Mouse (Mus musculus) heart, adult 2 months (tissue): ENCODE results near the gene Slc44a1. TPM values are rescaled to one million over a fixed set of nuclear protein-coding genes. Genes with fewer than 3 reads are reported as not detected.

Experiments used
- DNase-seq, 2 experiments: peaks; one replicate each; pipeline ENCODE4 v3.0.0; 2021
- H3K27ac ChIP-seq: fragments of 200-600 bp; 2 replicates; pipeline ENCODE4 v1.8.1; 2022
- H3K27me3 ChIP-seq: fragments of 200-500 bp; 2 replicates; pipeline ENCODE4 v1.6.1; 2012; ENCODE audit warnings: mild to moderate bottlenecking, low read length, inconsistent platforms, mixed read lengths; ENCODE audit not compliant: control insufficient read depth, insufficient read depth
- H3K36me3 ChIP-seq: fragments of 200-500 bp; 2 replicates; pipeline ENCODE4 v1.6.1; 2012; ENCODE audit warnings: low read length, inconsistent platforms; ENCODE audit not compliant: control insufficient read depth, insufficient read depth
- H3K4me1 ChIP-seq: fragments of 200-500 bp; 2 replicates; pipeline ENCODE4 v1.6.1; 2011; ENCODE audit warnings: low read length; ENCODE audit not compliant: control insufficient read depth, insufficient read depth
- H3K4me3 ChIP-seq: fragments of 200-600 bp; 2 replicates; pipeline ENCODE4 v1.8.1; 2022
- H3K79me2 ChIP-seq: fragments of 200-500 bp; replicated peaks from 2 replicates; pipeline ENCODE4 v1.6.1; 2012; ENCODE audit warnings: mild to moderate bottlenecking, inconsistent platforms, low read length, moderate library complexity, mixed read lengths; ENCODE audit not compliant: control insufficient read depth, insufficient read depth
- H3K9ac ChIP-seq: fragments of 200-500 bp; 2 replicates; pipeline ENCODE4 v1.6.1; 2012; ENCODE audit warnings: low read depth, mild to moderate bottlenecking, control low read depth, inconsistent platforms, low read length, mixed read lengths
- CTCF ChIP-seq: fragments of 200-600 bp; IDR thresholded peaks from 2 replicates; pipeline ENCODE4 v1.8.1; 2022; ENCODE audit warnings: antibody characterized with exemption, mild to moderate bottlenecking, moderate library complexity
- EP300 ChIP-seq: fragments of 200-500 bp; IDR thresholded peaks from 2 replicates; pipeline ENCODE4 v1.6.1; 2011; ENCODE audit warnings: low read depth, low read length, control low read depth; ENCODE audit not compliant: insufficient read depth
- POLR2A ChIP-seq: fragments of 200-500 bp; IDR thresholded peaks from 2 replicates; pipeline ENCODE4 v1.6.1; 2011; ENCODE audit warnings: mild to moderate bottlenecking, low read depth, low read length, control low read depth; ENCODE audit not compliant: insufficient read depth
- WGBS: fragments of 180-500 bp; shearing (Covaris S2); methylation state at CpG from one replicate; pipeline ENCODE4 v1.1.7; 2018; 5-methylcytosine and 5-hydroxymethylcytosine counted together
- intact Hi-C: fragments of 180-260 bp; cut with DNase I; formaldehyde crosslinking; loops from one replicate; pipeline ENCODE4 v1.15.1; 2025
- polyA plus RNA-seq: library from polyadenylated mRNA; depleted of rRNA; stranded (reverse); fragments of >200 nt; gene quantifications from 2 replicates; pipeline ENCODE4 v1.2.3, GENCODE M21; 2012
- total RNA-seq, 2 experiments: library from RNA; stranded (reverse); gene quantifications; 2 replicates each; pipeline ENCODE4 v1.2.3; 2021

Slc44a1 gene
- total and polyA plus RNA-seq, 3 experiments = 22.7 to 32.3 (median 26.4) TPM

- intact Hi-C loops = no loop called here
Observed at GRCm38 (mm10) chr4:53539929-53540328, 99.7 kb downstream of the Slc44a1 start.

GRCm38 (mm10) chr4:53543421-53543820 is 103.2 kb downstream of the Slc44a1 start:
- no peak overlapping the region for H3K27ac ChIP-seq
- TF ChIP-seq POLR2A (no peak), EP300 (no peak), CTCF (no peak)

More at GRCm38 (mm10) chr4:53539929-53540328, 99.7 kb downstream of the Slc44a1 start:
- Histone ChIP-seq H3K79me2 (no peaks in the 10 kb centered on the region), H3K36me3 (peaks cover 8% of the 10 kb centered on the region), H3K27ac (no peak overlapping the region), H3K9ac (no peak overlapping the region), H3K4me1 (peaks cover 2% of the 10 kb centered on the region), H3K4me3 (no peak overlapping the region), H3K27me3 (no peaks in the 10 kb centered on the region)
- no peak for DNase-seq
- 87% methylated on average over 11 of the region's 11 CpGs for WGBS
- TF ChIP-seq CTCF (no peak), EP300 (no peak), POLR2A (no peak)

GRCm38 (mm10) chr4:53544889-53545288 is 104.7 kb downstream of the Slc44a1 start:
- peak in 1 of 2 experiments; percentile 32 for DNase-seq
- Histone ChIP-seq H3K36me3 (peaks cover 12% of the 10 kb centered on the region), H3K9ac (no peak overlapping the region), H3K4me1 (peaks cover 2% of the 10 kb centered on the region), H3K27ac (peak overlapping the region; percentile 57), H3K27me3 (no peaks in the 10 kb centered on the region), H3K79me2 (no peaks in the 10 kb centered on the region), H3K4me3 (no peak overlapping the region)
- intact Hi-C loops = loop anchor here (2.0 to 5.0 kb wide), 3 partner anchors 50 to 163 kb away; partner anchors contain the start of gene Slc44a1
- 42% methylated on average over 1 of the region's 1 CpGs for WGBS
- TF ChIP-seq EP300 (0 out of 2 replicates have a peak, but pooled peaks have one; percentile 34), CTCF (peak; percentile 77), POLR2A (no peak)

More at GRCm38 (mm10) chr4:53543421-53543820, 103.2 kb downstream of the Slc44a1 start:
- 70% methylated on average over 8 of the region's 8 CpGs for WGBS
- no peak overlapping the region for H3K4me3 ChIP-seq
- H3K4me1 ChIP-seq = peaks cover 2% of the 10 kb centered on the region
- no peak for DNase-seq
- no peak overlapping the region for H3K9ac ChIP-seq
- intact Hi-C loops = no loop called here
- no peaks in the 10 kb centered on the region for H3K27me3 ChIP-seq
- no peaks in the 10 kb centered on the region for H3K79me2 ChIP-seq
- peaks cover 13% of the 10 kb centered on the region for H3K36me3 ChIP-seq

- Histone ChIP-seq H3K27ac (no peak overlapping the region), H3K27me3 (no peaks in the 10 kb centered on the region), H3K79me2 (no peaks in the 10 kb centered on the region), H3K4me1 (peaks cover 2% of the 10 kb centered on the region), H3K4me3 (no peak overlapping the region), H3K9ac (no peak overlapping the region), H3K36me3 (peaks cover 12% of the 10 kb centered on the region)
- 60% methylated on average over 5 of the region's 5 CpGs for WGBS
- TF ChIP-seq POLR2A = no peak
- no peak for TF ChIP-seq CTCF
- TF ChIP-seq EP300 = no peak
- intact Hi-C loops = loop anchor here (5.0 kb wide), 2 partner anchors 105 to 165 kb away; partner anchors contain the start of gene Slc44a1
- no peak for DNase-seq
Observed at GRCm38 (mm10) chr4:53547381-53547780, 107.2 kb downstream of the Slc44a1 start.

GRCm38 (mm10) chr4:53549375-53549774 is 109.2 kb downstream of the Slc44a1 start:
- 78% methylated on average over 4 of the region's 4 CpGs for WGBS
- intact Hi-C loops = loop anchor here (5.0 kb wide), 2 partner anchors 107 to 167 kb away; partner anchors contain the start of gene Slc44a1
- Histone ChIP-seq H3K4me3 (no peak overlapping the region), H3K4me1 (peaks cover 2% of the 10 kb centered on the region), H3K9ac (no peak overlapping the region), H3K79me2 (no peaks in the 10 kb centered on the region), H3K27ac (no peak overlapping the region), H3K27me3 (no peaks in the 10 kb centered on the region), H3K36me3 (peaks cover 9% of the 10 kb centered on the region)
- no peak for TF ChIP-seq EP300
- TF ChIP-seq POLR2A = no peak
- peak; percentile 32; the same call in 1 of the 2 replicates for TF ChIP-seq CTCF
- DNase-seq = no peak

GRCm38 (mm10) chr4:53564618-53565017 is 124.4 kb downstream of the Slc44a1 start:
- Histone ChIP-seq H3K27ac (no peak overlapping the region), H3K36me3 (no peaks in the 10 kb centered on the region)
- WGBS = 86% methylated on average over 5 of the region's 5 CpGs

More at GRCm38 (mm10) chr4:53564618-53565017, 124.4 kb downstream of the Slc44a1 start:
- H3K9ac ChIP-seq = no peak overlapping the region
- intact Hi-C loops = no loop called here
- H3K4me3 ChIP-seq = no peak overlapping the region
- H3K79me2 ChIP-seq = no peaks in the 10 kb centered on the region
- DNase-seq = no peak
- TF ChIP-seq EP300 (no peak), POLR2A (no peak), CTCF (no peak)
- no peaks in the 10 kb centered on the region for H3K4me1 ChIP-seq
- no peaks in the 10 kb centered on the region for H3K27me3 ChIP-seq
